Mouse (Mus musculus): ENCODE data around the gene Trim52. TPM values are rescaled to one million over a fixed set of nuclear protein-coding genes. Genes with fewer than 3 reads are reported as not detected.
A peak's percentile ranks its signal among the peaks of the same experiment; 100 is the strongest.
"Not testable (repeated sequence)": the region's sequence is repeated elsewhere in the genome, so short reads cannot be mapped to it uniquely, and the experiment has no call there.

Trim52 gene
- polyA plus RNA-seq, 1 experiment, result not detected

- Histone ChIP-seq H3K27ac (ENCODE audit: insufficient read depth, low read depth, low read length) (peak overlapping the region; percentile 58), H3K4me3 (ENCODE audit: insufficient read depth, low read length) (no peak overlapping the region), H3K4me1 (ENCODE audit: control insufficient read depth, insufficient read depth, low read length) (peaks cover 10% of the 10 kb centered on the region)
- TF ChIP-seq POLR2A (IDR thresholded peaks at IDR 0.05; ENCODE audit: borderline replicate concordance, low read depth, low read length) (no peak), CTCF (IDR thresholded peaks at IDR 0.05; ENCODE audit: low read depth, low read length) (no peak)
Measured at GRCm38 (mm10) chr14:106154879-106155576, 49.0 kb downstream of the Trim52 start.

GRCm38 (mm10) chr14:106156533-106156932, 50.5 kb downstream of the Trim52 start:
- TF ChIP-seq CTCF (IDR thresholded peaks at IDR 0.05; ENCODE audit: low read depth, low read length) (no peak), POLR2A (IDR thresholded peaks at IDR 0.05; ENCODE audit: borderline replicate concordance, low read depth, low read length) (no peak)
- Histone ChIP-seq H3K4me3 (ENCODE audit: insufficient read depth, low read length) (no peak overlapping the region), H3K27ac (ENCODE audit: insufficient read depth, low read depth, low read length) (no peak overlapping the region), H3K4me1 (ENCODE audit: control insufficient read depth, insufficient read depth, low read length) (peaks cover 10% of the 10 kb centered on the region)

GRCm38 (mm10) chr14:106162331-106162730, 56.3 kb downstream of the Trim52 start:
- Histone ChIP-seq H3K4me3 (ENCODE audit: insufficient read depth, low read length) (no peak overlapping the region), H3K4me1 (ENCODE audit: control insufficient read depth, insufficient read depth, low read length) (no peaks in the 10 kb centered on the region), H3K27ac (ENCODE audit: insufficient read depth, low read depth, low read length) (no peak overlapping the region)
- no peak for TF ChIP-seq CTCF (IDR thresholded peaks at IDR 0.05; ENCODE audit: low read depth, low read length)

DNA sequence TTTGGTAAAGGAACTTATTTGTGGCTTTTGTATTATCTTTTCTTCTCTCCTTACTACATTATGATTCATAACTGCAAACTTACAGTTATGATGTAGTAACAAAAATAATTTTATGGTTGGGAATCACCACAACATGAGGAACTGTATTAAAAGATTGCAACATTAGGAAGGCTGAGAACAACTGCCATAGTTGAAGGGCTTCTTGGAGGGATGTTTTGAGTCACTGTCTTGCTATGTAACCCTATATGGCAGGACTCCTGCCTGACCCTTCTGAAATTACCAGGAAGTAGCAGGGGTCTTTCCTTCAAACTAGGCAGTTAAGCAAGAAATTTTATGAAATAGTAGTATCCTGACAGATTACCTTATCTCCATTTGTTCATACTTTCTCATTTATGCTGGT, 57.2 kb downstream of the Trim52 start:
- Histone ChIP-seq H3K4me3 (ENCODE audit: insufficient read depth, low read length) (no peak overlapping the region), H3K27ac (ENCODE audit: insufficient read depth, low read depth, low read length) (peak overlapping the region; percentile 21; the same call in 1 of the 2 replicates), H3K4me1 (ENCODE audit: control insufficient read depth, insufficient read depth, low read length) (no peaks in the 10 kb centered on the region)
- no peak for TF ChIP-seq POLR2A (IDR thresholded peaks at IDR 0.05; ENCODE audit: borderline replicate concordance, low read depth, low read length)
- no peak for TF ChIP-seq CTCF (IDR thresholded peaks at IDR 0.05; ENCODE audit: low read depth, low read length)

DNA sequence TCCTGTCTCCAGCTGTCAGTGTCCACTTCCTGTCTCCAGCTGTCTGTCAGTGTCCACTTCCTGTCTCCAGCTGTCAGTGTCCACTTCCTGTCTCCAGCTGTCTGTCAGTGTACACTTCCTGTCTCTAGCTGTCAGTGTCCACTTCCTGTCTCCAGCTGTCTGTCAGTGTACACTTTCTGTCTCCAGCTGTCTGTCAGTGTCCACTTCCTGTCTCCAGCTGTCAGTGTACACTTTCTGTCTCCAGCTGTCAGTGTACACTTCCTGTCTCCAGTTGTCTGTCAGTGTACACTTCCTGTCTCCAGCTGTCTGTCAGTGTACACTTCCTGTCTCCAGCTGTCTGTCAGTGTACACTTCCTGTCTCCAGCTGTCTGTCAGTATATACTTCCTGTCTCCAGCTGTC, 57.9 kb downstream of the Trim52 start:
- not testable (repeated sequence) for H3K4me1 ChIP-seq (ENCODE audit: control insufficient read depth, insufficient read depth, low read length); H3K4me3 ChIP-seq (ENCODE audit: insufficient read depth, low read length)
- H3K27ac ChIP-seq (ENCODE audit: insufficient read depth, low read depth, low read length), result peak overlapping the region; percentile 33

DNA sequence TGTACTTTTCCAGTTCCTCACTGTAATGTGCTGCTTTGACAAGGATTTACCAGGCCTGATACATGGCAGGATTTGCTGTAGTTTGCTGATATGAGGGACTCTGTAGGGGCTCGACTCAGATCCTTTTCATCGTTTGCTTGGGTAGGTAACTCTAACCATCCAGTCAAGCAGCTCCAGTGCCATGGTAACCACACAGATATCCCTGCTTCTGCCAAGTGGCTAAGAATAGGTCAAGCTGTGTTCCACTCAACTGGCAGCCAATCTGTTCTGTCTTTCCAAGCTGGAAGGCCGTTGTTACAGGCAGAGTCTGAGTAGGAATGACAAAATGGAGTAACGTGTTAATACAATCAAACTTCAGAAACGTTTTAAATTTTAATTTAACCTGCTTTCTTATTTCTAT, 70.9 kb downstream of the Trim52 start:
- no peak overlapping the region for H3K4me3 ChIP-seq (ENCODE audit: insufficient read depth, low read length)
- no peak for TF ChIP-seq CTCF (IDR thresholded peaks at IDR 0.05; ENCODE audit: low read depth, low read length)
- TF ChIP-seq POLR2A (IDR thresholded peaks at IDR 0.05; ENCODE audit: borderline replicate concordance, low read depth, low read length), result no peak
- H3K27ac ChIP-seq (ENCODE audit: insufficient read depth, low read depth, low read length), result no peak overlapping the region
- no peaks in the 10 kb centered on the region for H3K4me1 ChIP-seq (ENCODE audit: control insufficient read depth, insufficient read depth, low read length)

DNA sequence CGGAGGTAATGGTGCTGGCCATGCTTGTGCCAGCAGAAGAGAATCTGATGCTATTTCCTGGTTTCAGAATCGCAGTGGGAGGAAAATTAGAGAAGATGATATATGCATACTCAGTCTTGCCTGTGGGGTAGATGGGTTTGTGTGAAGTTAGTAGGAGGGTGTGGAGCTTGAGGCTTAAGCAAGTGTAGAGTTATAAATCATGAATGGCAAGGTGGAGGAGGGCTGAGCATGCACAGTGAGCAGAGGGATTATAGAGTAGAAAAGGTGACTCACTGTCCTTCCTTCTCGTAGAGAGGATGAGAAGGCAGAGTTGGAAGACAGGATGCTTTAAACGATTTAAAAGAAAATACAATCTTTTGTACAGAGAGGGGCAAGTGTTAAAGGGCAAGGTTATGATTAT, 72.2 kb downstream of the Trim52 start:
- TF ChIP-seq CTCF (IDR thresholded peaks at IDR 0.05; ENCODE audit: low read depth, low read length) (no peak), POLR2A (IDR thresholded peaks at IDR 0.05; ENCODE audit: borderline replicate concordance, low read depth, low read length) (no peak)
- no peak overlapping the region for H3K4me3 ChIP-seq (ENCODE audit: insufficient read depth, low read length)
- H3K4me1 ChIP-seq (ENCODE audit: control insufficient read depth, insufficient read depth, low read length), result no peaks in the 10 kb centered on the region
- no peak overlapping the region for H3K27ac ChIP-seq (ENCODE audit: insufficient read depth, low read depth, low read length)

GRCm38 (mm10) chr14:106179102-106179727, 73.2 kb downstream of the Trim52 start:
- H3K4me1 ChIP-seq (ENCODE audit: control insufficient read depth, insufficient read depth, low read length), result no peaks in the 10 kb centered on the region
- TF ChIP-seq POLR2A (IDR thresholded peaks at IDR 0.05; ENCODE audit: borderline replicate concordance, low read depth, low read length), result no peak
- no peak overlapping the region for H3K27ac ChIP-seq (ENCODE audit: insufficient read depth, low read depth, low read length)
- H3K4me3 ChIP-seq (ENCODE audit: insufficient read depth, low read length), result no peak overlapping the region

GRCm38 (mm10) chr14:106179728-106180125, 73.7 kb downstream of the Trim52 start:
- Histone ChIP-seq H3K4me1 (ENCODE audit: control insufficient read depth, insufficient read depth, low read length) (no peaks in the 10 kb centered on the region), H3K4me3 (ENCODE audit: insufficient read depth, low read length) (no peak overlapping the region), H3K27ac (ENCODE audit: insufficient read depth, low read depth, low read length) (no peak overlapping the region)
- TF ChIP-seq POLR2A (IDR thresholded peaks at IDR 0.05; ENCODE audit: borderline replicate concordance, low read depth, low read length) (no peak), CTCF (IDR thresholded peaks at IDR 0.05; ENCODE audit: low read depth, low read length) (no peak)

DNA sequence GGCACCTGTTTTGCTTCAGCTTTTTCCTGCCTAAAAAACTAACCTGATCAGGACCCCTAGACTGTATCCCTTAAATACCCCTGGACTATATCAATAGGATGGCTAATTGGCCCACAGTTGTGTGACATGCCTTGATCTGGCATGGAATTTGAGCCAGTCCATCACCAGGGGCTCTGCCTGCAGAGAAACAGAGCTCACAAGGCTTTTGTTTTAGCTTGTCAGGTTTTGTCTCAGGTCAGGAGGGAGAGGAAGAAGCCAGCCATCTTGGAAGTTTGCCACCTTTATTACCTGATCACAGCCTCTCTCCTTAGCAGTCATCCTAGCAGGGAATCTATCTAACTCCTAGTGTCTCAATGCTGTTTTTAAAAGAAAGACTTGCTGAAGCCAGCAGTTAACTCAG, 74.6 kb downstream of the Trim52 start:
- no peak overlapping the region for H3K27ac ChIP-seq (ENCODE audit: insufficient read depth, low read depth, low read length)
- H3K4me3 ChIP-seq (ENCODE audit: insufficient read depth, low read length), result no peak overlapping the region
- H3K4me1 ChIP-seq (ENCODE audit: control insufficient read depth, insufficient read depth, low read length), result no peaks in the 10 kb centered on the region
- TF ChIP-seq CTCF (IDR thresholded peaks at IDR 0.05; ENCODE audit: low read depth, low read length) (no peak), POLR2A (IDR thresholded peaks at IDR 0.05; ENCODE audit: borderline replicate concordance, low read depth, low read length) (no peak)
